Mouse (Mus musculus) neural tube, embryonic 13.5 days (tissue): ENCODE measurements around the gene 4933427D14Rik. TPM values are rescaled to one million over a fixed set of nuclear protein-coding genes. Genes with fewer than 3 reads are reported as not detected.
A peak's percentile ranks its signal among the peaks of the same experiment; 100 is the strongest.

ENCODE experiments used
- ATAC-seq: fragments of 200-750 bp; cut with Nextera tagmentation; 2 replicates; pipeline ENCODE4 v1.8.0; 2017; ENCODE audit warnings: low read depth, mild to moderate bottlenecking, moderate TSS enrichment, moderate library complexity
- H3K27ac ChIP-seq: fragments of 300-500 bp; sonication (generic); replicated peaks from 2 replicates; pipeline ENCODE4 v1.5.1; 2015; ENCODE audit warnings: moderate library complexity, mild to moderate bottlenecking, inconsistent platforms
- H3K27me3 ChIP-seq: fragments of 300-500 bp; sonication (generic); 2 replicates; pipeline ENCODE4 v1.6.1; 2015; ENCODE audit warnings: mild to moderate bottlenecking, inconsistent platforms
- H3K36me3 ChIP-seq: fragments of 300-500 bp; sonication (generic); 2 replicates; pipeline ENCODE4 v1.6.1; 2015; ENCODE audit warnings: mild to moderate bottlenecking, inconsistent platforms
- H3K4me1 ChIP-seq: fragments of 300-500 bp; sonication (generic); replicated peaks from 2 replicates; pipeline ENCODE4 v1.6.1; 2015; ENCODE audit warnings: inconsistent platforms
- H3K4me2 ChIP-seq: fragments of 300-500 bp; sonication (generic); 2 replicates; pipeline ENCODE4 v1.6.1; 2015; ENCODE audit warnings: inconsistent platforms, mild to moderate bottlenecking, moderate library complexity
- H3K4me3 ChIP-seq: fragments of 300-500 bp; sonication (generic); 2 replicates; pipeline ENCODE4 v1.5.1; 2015; ENCODE audit warnings: mild to moderate bottlenecking, inconsistent platforms
- H3K9ac ChIP-seq: fragments of 300-500 bp; sonication (generic); 2 replicates; pipeline ENCODE4 v1.6.1; 2015; ENCODE audit warnings: moderate library complexity, mild to moderate bottlenecking, inconsistent platforms
- H3K9me3 ChIP-seq: fragments of 300-500 bp; sonication (generic); 2 replicates; pipeline ENCODE4 v1.6.1; 2016; ENCODE audit warnings: inconsistent platforms
- WGBS: fragments of 180-500 bp; shearing (Covaris S2); methylation state at CpG from one replicate; pipeline ENCODE4 v1.1.7; 2015; 5-methylcytosine and 5-hydroxymethylcytosine counted together
- polyA plus RNA-seq: library from polyadenylated mRNA; unstranded; fragments of >200 nt; fragmentation: Nextera tagmentation; extraction: Ambion mirVana; gene quantifications from 2 replicates; pipeline ENCODE4 v1.2.1, GENCODE M21; 2015

Gene 4933427D14Rik
- polyA plus RNA-seq, 1 experiment from 2014 or later = 17.8 TPM

DNA sequence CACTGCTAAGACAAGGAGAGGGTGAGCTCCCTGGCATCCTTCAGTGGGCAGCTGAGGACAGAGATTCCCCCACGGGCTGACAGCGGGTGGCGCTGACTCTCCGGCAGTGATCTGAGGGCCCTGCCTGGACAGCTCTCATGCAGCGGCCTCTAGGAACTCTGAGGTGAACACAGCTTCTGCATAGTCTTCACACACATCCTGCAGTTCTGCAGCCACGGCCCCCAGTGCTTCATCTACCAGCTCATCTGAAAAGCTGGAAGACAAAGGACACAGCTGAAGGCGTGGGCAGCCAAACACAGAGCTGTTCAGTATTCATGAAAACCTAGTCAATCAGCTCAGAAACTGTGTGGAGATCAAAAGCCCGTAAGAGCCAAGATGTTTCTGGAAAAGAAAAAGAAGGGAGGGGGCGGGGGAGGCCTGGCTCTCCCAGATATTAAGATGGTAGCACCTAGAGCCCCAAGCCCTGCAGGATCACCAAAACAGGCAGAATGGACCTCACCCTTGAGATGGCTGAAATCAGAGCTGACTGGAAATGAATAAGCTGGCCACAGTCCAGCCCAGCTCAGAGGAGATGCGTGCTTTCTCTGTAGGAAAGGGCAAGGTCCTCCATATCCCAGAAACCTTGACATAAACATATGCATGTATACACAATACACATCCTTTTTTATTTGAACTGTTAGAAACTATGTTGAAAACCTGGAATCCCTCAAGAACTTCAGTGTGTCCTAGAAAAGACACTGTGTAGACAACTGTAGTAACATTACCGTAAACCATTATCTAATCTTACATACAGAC lies 51.9 kb downstream of the 4933427D14Rik start:
- no peak for ATAC-seq
- H3K27me3 ChIP-seq = no peaks in the 10 kb centered on the region
- H3K4me3 ChIP-seq = no peak overlapping the region
- no peak overlapping the region for H3K4me2 ChIP-seq
- H3K27ac ChIP-seq = peak overlapping the region; percentile 25; the same call in 1 of the 2 replicates
- 72% methylated on average over 11 of the region's 11 CpGs for WGBS
- H3K9ac ChIP-seq = no peak overlapping the region
- no peaks in the 10 kb centered on the region for H3K9me3 ChIP-seq
- peaks cover 65% of the 10 kb centered on the region for H3K36me3 ChIP-seq
- peaks cover 4% of the 10 kb centered on the region; the same call in 1 of the 2 replicates for H3K4me1 ChIP-seq

DNA sequence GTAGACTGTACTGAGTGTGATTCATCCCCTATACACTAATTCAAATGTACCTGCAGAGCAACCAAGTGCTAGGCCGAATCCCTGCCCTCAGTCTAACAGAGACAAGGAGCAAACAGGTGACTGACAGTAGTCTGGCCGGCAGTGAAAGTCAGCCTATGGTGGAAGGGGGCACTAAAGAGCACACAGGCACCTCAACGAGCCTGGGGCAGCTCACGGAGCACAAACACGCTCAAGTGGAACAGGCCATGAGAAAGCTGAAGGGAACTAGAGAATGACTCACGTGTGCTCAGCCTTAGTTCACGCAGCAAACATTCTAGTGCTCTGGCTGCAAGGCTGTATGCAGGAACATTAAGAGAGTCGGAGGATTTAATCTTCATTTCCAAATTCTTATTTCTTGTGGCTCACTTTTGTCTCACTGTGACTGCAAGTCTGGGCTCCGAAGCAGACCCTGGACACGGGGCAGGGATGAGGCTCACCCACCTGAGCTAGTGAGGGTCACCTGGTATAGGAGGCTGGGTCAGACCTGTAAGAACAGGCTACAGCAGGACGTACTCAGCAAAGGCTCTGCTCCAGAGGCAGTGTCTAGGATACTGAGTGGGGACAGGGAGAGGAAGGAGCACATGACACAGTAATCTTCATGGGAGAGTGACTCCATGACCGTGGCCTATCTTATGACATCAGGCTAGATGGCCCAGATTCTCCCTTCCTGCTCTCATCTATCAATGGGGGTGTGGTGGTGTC lies 54.0 kb downstream of the 4933427D14Rik start:
- Histone ChIP-seq H3K4me1 (peaks cover 5% of the 10 kb centered on the region), H3K9me3 (no peaks in the 10 kb centered on the region), H3K27ac (no peak overlapping the region), H3K4me3 (no peak overlapping the region), H3K36me3 (peaks cover 52% of the 10 kb centered on the region), H3K9ac (no peak overlapping the region), H3K4me2 (no peak overlapping the region), H3K27me3 (no peaks in the 10 kb centered on the region)
- 83% methylated on average over 12 of the region's 12 CpGs for WGBS
- ATAC-seq = no peak

DNA sequence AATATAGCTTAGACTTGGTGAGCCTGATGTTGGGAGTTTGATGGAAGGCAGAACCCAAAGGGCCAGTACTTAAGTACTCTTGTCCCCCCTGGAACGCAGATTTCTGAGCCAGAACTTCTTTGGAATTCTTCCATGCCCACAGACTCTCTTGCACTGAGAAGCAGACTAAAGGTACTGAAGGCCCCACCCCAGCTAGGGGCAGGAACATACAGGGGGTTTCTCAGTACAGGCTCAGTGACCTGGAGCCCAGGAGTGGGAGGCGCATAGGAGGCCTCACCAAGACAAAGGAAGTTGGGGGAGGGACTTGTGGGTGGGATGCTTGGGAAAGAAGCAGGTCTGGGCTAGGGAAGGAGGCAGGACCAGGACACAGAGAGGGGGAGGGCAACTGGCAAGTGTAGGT lies 56.1 kb downstream of the 4933427D14Rik start:
- Histone ChIP-seq H3K4me1 (peaks cover 17% of the 10 kb centered on the region), H3K4me3 (no peak overlapping the region), H3K4me2 (no peak overlapping the region), H3K36me3 (peaks cover 32% of the 10 kb centered on the region), H3K27ac (no peak overlapping the region), H3K9ac (no peak overlapping the region), H3K9me3 (no peaks in the 10 kb centered on the region), H3K27me3 (no peaks in the 10 kb centered on the region)
- ATAC-seq = no peak
- 62% methylated on average over 2 of the region's 2 CpGs for WGBS

GRCm38 (mm10) chr11:72147910-72148309 lies 59.3 kb downstream of the 4933427D14Rik start:
- Histone ChIP-seq H3K4me3 (no peak overlapping the region), H3K4me1 (peaks cover 22% of the 10 kb centered on the region), H3K9me3 (no peaks in the 10 kb centered on the region), H3K27me3 (no peaks in the 10 kb centered on the region), H3K9ac (no peak overlapping the region), H3K27ac (peak overlapping the region; percentile 54), H3K4me2 (no peak overlapping the region), H3K36me3 (peaks cover 5% of the 10 kb centered on the region)
- peak; percentile 24; the same call in 1 of the 2 replicates for ATAC-seq
- WGBS = 11% methylated on average over 3 of the region's 3 CpGs

DNA sequence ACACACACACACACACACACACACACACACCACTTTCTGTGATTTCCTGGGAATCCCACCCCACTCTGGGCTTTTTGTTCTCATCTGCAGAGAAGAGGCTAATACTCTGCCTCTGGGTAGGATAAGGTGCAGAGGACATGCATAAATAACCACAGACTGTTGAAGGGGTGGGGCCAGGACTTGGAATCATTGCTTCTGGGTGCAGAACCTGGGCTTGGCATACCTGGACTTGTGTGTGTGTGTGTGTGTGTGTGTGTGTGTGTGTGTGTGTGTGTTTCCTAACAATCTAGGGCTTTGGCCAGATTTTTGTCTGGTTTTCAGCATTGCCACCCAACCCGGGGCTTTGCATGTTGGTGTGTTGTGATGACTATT lies 61.4 kb downstream of the 4933427D14Rik start:
- Histone ChIP-seq H3K4me2 (no peak overlapping the region), H3K27ac (no peak overlapping the region), H3K4me3 (no peak overlapping the region), H3K36me3 (no peaks in the 10 kb centered on the region), H3K9me3 (no peaks in the 10 kb centered on the region), H3K27me3 (no peaks in the 10 kb centered on the region), H3K4me1 (peaks cover 29% of the 10 kb centered on the region), H3K9ac (no peak overlapping the region)
- 67% methylated on average over 1 of the region's 1 CpGs for WGBS
- ATAC-seq = no peak

- Histone ChIP-seq H3K4me3 (no peak overlapping the region), H3K4me2 (no peak overlapping the region), H3K9ac (no peak overlapping the region), H3K9me3 (no peaks in the 10 kb centered on the region), H3K4me1 (peaks cover 34% of the 10 kb centered on the region), H3K36me3 (no peaks in the 10 kb centered on the region), H3K27me3 (no peaks in the 10 kb centered on the region), H3K27ac (no peak overlapping the region)
- no peak for ATAC-seq
- 15% methylated on average over 2 of the region's 2 CpGs for WGBS
These were observed 61.9 kb downstream of the 4933427D14Rik start for GRCm38 (mm10) chr11:72145182-72145876.

DNA sequence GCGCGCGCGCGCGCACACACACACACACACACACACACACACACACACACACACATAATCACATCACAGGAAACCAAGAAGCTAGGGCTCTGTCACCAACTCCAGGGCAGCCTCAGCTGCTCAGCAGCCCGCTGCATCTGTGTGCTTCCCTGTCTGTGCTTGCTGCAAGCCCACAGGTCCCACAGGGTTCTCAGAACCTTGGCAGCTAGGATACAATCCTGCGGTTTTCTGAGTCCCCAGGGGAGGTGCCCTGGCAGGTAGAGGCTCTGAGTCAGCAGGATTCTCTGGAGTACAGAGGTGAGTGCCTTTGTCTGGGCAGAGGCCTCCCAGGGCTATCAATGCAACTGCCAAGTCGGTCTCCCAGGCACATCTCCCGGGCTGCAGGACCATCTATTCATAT lies 64.4 kb downstream of the 4933427D14Rik start:
- H3K9me3 ChIP-seq = no peaks in the 10 kb centered on the region
- ATAC-seq = 0 out of 2 replicates have a peak, but pooled peaks have one; percentile 20
- peaks cover 30% of the 10 kb centered on the region for H3K4me1 ChIP-seq
- no peak overlapping the region for H3K4me3 ChIP-seq
- no peak overlapping the region for H3K4me2 ChIP-seq
- WGBS = 47% methylated on average over 10 of the region's 10 CpGs
- H3K9ac ChIP-seq = peak overlapping the region; percentile 53
- H3K36me3 ChIP-seq = no peaks in the 10 kb centered on the region
- peak overlapping the region; percentile 62 for H3K27ac ChIP-seq
- peaks cover 11% of the 10 kb centered on the region for H3K27me3 ChIP-seq

DNA sequence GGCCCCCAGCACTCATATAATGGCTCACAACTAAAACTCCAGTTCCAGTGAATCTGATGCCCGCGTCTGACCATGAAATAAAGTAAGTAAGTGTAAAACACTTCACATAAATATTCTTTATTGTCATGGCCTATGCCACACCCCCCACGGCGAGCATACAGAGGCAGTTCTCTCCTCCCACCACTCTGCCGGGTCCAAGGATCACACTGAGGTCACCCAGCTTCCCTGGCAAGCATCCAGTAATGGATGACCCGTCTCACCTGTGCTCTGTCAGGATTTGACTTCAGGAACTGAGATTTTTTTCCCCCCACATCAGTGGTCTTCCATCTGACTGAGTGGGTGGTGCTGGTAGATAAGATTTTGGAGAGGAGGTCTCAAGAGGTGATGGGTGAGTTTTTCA lies 67.1 kb downstream of the 4933427D14Rik start:
- peaks cover 33% of the 10 kb centered on the region for H3K4me1 ChIP-seq
- no peak overlapping the region for H3K9ac ChIP-seq
- ATAC-seq = no peak
- no peak overlapping the region for H3K4me3 ChIP-seq
- no peak overlapping the region for H3K27ac ChIP-seq
- H3K36me3 ChIP-seq = no peaks in the 10 kb centered on the region
- no peaks in the 10 kb centered on the region for H3K9me3 ChIP-seq
- WGBS = 57% methylated on average over 6 of the region's 6 CpGs
- H3K27me3 ChIP-seq = peaks cover 31% of the 10 kb centered on the region
- no peak overlapping the region for H3K4me2 ChIP-seq

- 0 out of 2 replicates have a peak, but pooled peaks have one; percentile 14 for ATAC-seq
- H3K27me3 ChIP-seq = peaks cover 69% of the 10 kb centered on the region
- H3K4me2 ChIP-seq = peak overlapping the region; percentile 89
- H3K9ac ChIP-seq = peak overlapping the region; percentile 83
- H3K9me3 ChIP-seq = no peaks in the 10 kb centered on the region
- 0 out of 2 replicates have a peak overlapping the region, but pooled peaks have one; percentile 0 for H3K27ac ChIP-seq
- WGBS = 18% methylated on average over 11 of the region's 11 CpGs
- H3K4me3 ChIP-seq = peak overlapping the region; percentile 62
- no peaks in the 10 kb centered on the region for H3K36me3 ChIP-seq
- H3K4me1 ChIP-seq = peaks cover 42% of the 10 kb centered on the region
These were observed 70.9 kb downstream of the 4933427D14Rik start for GRCm38 (mm10) chr11:72136231-72136982.

- under 1% methylated on average over 94 of the region's 107 CpGs for WGBS
- Histone ChIP-seq H3K27me3 (peaks cover 75% of the 10 kb centered on the region), H3K36me3 (no peaks in the 10 kb centered on the region), H3K4me1 (peaks cover 36% of the 10 kb centered on the region), H3K9ac (peak within 1 kb of the TSS; percentile 83), H3K9me3 (no peaks in the 10 kb centered on the region), H3K4me3 (peak within 1 kb of the TSS; percentile 62), H3K4me2 (peak within 1 kb of the TSS; percentile 89), H3K27ac (0 out of 2 replicates have a peak within 1 kb of the TSS, but pooled peaks have one; percentile 0)
- peak; percentile 32 for ATAC-seq
These were observed 71.7 kb downstream of the 4933427D14Rik start, which contains the start of gene Pitpnm3 for GRCm38 (mm10) chr11:72135383-72136158. Gene Pitpnm3 (minus strand): TSS chr11:72135778.
